Mouse (Mus musculus) megakaryocyte, embryonic 14.5 days (primary cell): Measurements from ENCODE around the gene Gramd1b. TPM values are rescaled to one million over a fixed set of nuclear protein-coding genes. Genes with fewer than 3 reads are reported as not detected.

Experiments
- H3K27me3 ChIP-seq: replicated peaks from 2 replicates; pipeline ENCODE3; 2012; ENCODE audit warnings: inconsistent platforms
- H3K36me3 ChIP-seq: replicated peaks from 2 replicates; pipeline ENCODE3; 2012; ENCODE audit warnings: low read length, inconsistent platforms, mixed read lengths
- H3K4me1 ChIP-seq: 2 replicates; pipeline ENCODE4 v1.6.1; 2012; ENCODE audit warnings: inconsistent platforms
- H3K4me3 ChIP-seq: replicated peaks from 2 replicates; pipeline ENCODE3; 2012; ENCODE audit warnings: moderate library complexity, mild to moderate bottlenecking, inconsistent platforms
- H3K9me3 ChIP-seq: 2 replicates; pipeline ENCODE4 v1.6.1; 2012; ENCODE audit warnings: inconsistent platforms
- FLI1 ChIP-seq: IDR thresholded peaks from 2 replicates; pipeline ENCODE4 v1.6.1; 2012; ENCODE audit warnings: low read length, inconsistent platforms, mixed read lengths
- GATA1 ChIP-seq: IDR thresholded peaks from 3 replicates; pipeline ENCODE4 v1.6.1; 2012; ENCODE audit warnings: mixed read lengths, low read length, inconsistent platforms, borderline replicate concordance
- polyA plus RNA-seq: library from polyadenylated mRNA; stranded (reverse); fragments of >175 nt; gene quantifications from 2 replicates; pipeline ENCODE4 v1.2.3, GENCODE M21; 2012; ENCODE audit warnings: low replicate concordance; ENCODE audit not compliant: insufficient read depth

Gene Gramd1b
- polyA plus RNA-seq, 1 experiment: 3.1 TPM

DNA sequence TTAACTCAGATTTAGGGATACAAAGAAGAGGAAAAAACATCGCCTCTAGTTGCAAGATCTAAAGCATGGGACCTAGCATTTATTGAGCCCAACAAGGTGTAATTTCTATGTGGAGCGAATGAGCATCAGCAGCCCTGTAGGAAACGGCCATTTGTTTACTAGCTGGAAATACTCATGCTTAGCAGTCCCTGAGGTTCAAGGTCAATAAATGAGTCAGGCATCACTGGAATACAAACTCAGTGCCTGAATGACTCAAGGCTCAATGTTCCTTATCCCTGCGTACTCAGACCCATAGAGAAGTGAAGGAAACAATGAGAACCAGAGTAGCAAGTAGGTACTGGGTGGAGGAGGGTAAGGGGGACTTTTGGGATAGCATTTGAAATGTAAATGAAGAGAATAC, 25.2 kb upstream of the Gramd1b start:
- Histone ChIP-seq H3K36me3 (no peaks in the 10 kb centered on the region), H3K4me3 (no peak overlapping the region), H3K4me1 (no peaks in the 10 kb centered on the region), H3K9me3 (no peaks in the 10 kb centered on the region), H3K27me3 (peaks cover 2% of the 10 kb centered on the region)
- TF ChIP-seq FLI1 (no peak), GATA1 (no peak)

DNA sequence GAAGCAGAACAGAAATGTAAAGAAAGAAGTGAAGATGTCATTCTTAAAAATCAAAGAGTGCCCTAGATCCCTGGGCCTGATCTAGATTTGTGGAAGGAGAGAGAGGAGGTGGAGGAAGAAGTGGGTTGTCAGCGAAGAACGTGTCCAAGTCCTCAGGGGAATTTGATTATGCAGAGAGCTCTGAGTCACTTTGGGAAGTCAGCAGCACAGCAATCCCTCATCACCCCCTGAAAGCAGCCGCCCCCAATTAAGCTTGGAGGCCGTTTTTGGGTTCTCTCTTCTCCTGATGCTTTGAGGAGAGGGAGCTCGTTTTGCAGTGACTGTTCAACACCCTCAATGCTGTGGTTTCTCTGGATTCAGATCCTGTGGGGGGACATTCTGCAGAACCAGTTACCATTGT, 24.1 kb upstream of the Gramd1b start:
- Histone ChIP-seq H3K4me3 (no peak overlapping the region), H3K36me3 (no peaks in the 10 kb centered on the region), H3K27me3 (peaks cover 2% of the 10 kb centered on the region), H3K4me1 (no peaks in the 10 kb centered on the region), H3K9me3 (no peaks in the 10 kb centered on the region)
- TF ChIP-seq FLI1 (no peak), GATA1 (no peak)

DNA sequence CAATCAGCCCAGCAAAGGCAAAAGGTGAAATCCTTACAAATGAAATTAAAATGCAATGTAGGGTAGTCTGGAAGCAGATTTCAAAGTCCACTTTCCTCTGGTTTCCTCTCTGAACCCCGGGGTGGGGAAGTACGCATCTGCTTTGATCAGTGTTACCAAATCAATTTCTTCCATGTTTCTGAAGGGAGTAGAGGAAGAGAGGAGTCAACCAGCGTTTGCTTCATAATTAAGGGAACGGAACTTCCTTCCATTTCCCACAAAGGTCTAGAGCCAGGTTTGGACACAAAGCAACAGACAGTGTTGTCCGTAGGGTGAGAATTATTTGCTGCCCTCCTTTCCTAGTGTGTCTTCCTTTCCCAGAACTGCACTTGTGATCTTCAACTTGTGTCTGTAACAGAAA, 16.7 kb upstream of the Gramd1b start:
- H3K4me3 ChIP-seq: no peak overlapping the region
- TF ChIP-seq GATA1 (no peak), FLI1 (no peak)
- H3K9me3 ChIP-seq: no peaks in the 10 kb centered on the region
- peaks cover 3% of the 10 kb centered on the region for H3K27me3 ChIP-seq
- no peaks in the 10 kb centered on the region for H3K4me1 ChIP-seq
- no peaks in the 10 kb centered on the region for H3K36me3 ChIP-seq

DNA sequence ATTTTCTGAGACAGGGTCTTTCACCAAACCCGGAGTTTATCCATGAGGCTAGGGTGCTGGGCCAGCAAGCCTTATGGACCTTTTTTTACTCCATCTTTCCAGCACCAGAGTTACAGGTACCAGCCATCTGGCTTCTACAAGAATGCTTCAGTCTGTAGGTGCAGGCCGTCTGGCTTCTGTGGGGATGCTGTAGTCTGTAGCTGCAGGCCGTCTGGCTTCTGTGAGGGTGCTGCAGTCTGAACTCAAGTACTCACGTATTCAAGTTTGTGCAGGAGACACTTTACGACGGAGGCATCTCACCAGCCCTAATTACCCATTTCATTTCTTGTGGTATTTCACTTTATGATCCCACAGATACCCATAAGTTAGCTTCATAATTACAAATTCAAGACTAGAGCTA, 14.0 kb upstream of the Gramd1b start:
- Histone ChIP-seq H3K9me3 (no peaks in the 10 kb centered on the region), H3K36me3 (no peaks in the 10 kb centered on the region), H3K27me3 (peaks cover 9% of the 10 kb centered on the region), H3K4me3 (no peak overlapping the region), H3K4me1 (no peaks in the 10 kb centered on the region)
- TF ChIP-seq FLI1 (no peak), GATA1 (no peak)

DNA sequence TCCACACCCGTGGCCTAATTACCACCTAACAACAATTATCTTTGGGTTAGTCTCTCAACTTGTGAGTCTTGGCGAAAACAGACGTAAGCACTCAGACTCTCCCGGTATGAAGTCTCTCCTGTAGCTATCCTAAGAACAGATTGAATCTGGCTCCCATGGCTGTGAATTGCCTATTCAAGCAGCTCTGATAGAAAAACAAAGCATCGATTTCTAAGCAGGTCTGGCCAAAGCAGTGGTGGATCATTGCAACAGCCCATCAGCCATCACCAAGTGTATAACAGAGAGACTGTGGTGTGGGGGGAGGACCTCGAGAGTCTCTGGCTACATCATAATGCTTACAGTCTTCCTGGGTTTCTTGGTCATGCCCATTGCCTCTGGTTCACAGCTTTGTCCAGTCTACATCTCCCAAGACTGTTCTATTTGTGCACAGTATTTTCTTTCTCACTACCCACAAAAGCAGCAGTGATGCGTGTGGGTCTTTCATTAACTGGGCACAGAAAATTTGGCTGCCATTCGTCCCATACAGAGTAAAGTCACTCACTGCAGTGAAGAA, 8.5 kb upstream of the Gramd1b start:
- Histone ChIP-seq H3K4me3 (no peak overlapping the region), H3K27me3 (peaks cover 15% of the 10 kb centered on the region), H3K9me3 (no peaks in the 10 kb centered on the region), H3K4me1 (peaks cover 4% of the 10 kb centered on the region; the same call in 1 of the 2 replicates), H3K36me3 (no peaks in the 10 kb centered on the region)
- no peak for TF ChIP-seq GATA1
- no peak for TF ChIP-seq FLI1

DNA sequence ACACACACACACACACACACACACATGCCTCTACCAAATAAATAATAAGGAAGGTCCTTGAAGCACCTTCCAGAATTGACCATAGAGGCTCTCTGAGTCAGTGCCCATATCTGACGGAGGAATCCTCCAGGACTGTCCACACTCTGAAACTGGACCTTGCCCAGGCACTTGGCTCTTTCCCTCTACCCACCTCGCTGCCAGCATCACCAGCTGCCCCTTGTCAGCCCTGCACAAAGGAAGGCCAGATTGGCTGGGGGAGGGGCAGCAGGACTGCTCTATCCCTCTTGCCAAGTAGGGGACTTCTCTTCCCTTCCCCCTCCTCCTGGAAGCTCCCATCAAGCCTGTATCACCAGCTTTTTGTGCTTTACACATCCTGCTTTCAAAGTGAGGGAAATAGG, 6.5 kb upstream of the Gramd1b start:
- Histone ChIP-seq H3K4me3 (no peak overlapping the region), H3K27me3 (peaks cover 15% of the 10 kb centered on the region), H3K4me1 (peaks cover 4% of the 10 kb centered on the region; the same call in 1 of the 2 replicates), H3K36me3 (no peaks in the 10 kb centered on the region), H3K9me3 (no peaks in the 10 kb centered on the region)
- TF ChIP-seq GATA1 (no peak), FLI1 (no peak)

DNA sequence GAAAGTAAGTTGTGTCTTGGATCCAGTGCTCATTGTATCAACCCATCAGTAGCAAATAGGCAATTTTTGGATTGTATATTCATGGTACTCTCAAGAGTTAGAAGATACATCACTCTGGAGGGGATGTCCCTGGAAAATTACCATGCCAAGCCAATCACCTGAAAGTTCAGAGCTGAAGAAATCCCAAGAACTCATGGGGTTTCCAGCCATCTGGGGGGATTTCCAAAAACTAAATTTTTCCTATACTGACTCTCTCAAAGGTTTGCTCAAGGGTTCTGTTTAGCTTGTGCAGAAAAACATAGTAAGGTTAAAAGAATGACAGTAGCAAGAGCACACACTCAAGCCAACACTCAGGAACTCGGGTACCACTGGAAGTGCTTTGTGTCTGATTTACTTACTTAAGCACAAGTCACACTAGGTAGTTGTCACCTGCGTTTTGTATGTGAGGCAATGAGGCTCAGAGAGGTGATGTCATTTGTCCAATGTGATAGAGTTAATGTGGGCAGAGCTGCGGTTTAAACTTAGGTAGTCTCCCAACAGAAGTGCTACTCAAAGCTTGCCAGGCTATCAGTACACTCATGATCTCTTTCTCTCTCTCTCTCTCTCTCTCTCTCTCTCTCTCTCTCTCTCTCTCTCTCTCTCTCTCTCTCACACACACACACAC, 6.0 kb upstream of the Gramd1b start:
- H3K4me1 ChIP-seq: peaks cover 4% of the 10 kb centered on the region; the same call in 1 of the 2 replicates
- H3K36me3 ChIP-seq: no peaks in the 10 kb centered on the region
- H3K4me3 ChIP-seq: no peak overlapping the region
- no peak for TF ChIP-seq GATA1
- TF ChIP-seq FLI1: no peak
- peaks cover 18% of the 10 kb centered on the region for H3K27me3 ChIP-seq
- no peaks in the 10 kb centered on the region for H3K9me3 ChIP-seq

DNA sequence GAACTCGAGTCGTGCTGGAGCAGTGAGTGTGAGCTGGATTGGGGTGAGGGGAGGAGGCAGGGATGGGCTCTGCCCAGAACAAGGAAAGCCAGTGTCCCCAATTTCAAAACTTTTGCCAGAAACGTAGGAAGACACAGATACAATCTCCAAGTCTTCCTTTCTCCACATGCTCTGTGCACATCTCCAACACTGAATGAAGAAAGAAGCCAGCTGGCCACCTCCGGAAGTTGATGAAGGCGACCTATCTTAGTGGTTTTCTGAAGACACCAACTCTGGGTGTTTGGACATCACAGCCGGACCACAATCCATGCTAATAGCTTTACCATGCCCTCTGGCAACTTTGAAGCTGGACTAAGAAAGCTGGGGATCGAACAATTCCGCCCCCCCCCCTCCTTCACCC, 647 bp downstream of the Gramd1b start:
- TF ChIP-seq GATA1 (no peak), FLI1 (no peak)
- Histone ChIP-seq H3K27me3 (peaks cover 40% of the 10 kb centered on the region), H3K36me3 (no peaks in the 10 kb centered on the region), H3K4me3 (no peak overlapping the region), H3K4me1 (peaks cover 5% of the 10 kb centered on the region; the same call in 1 of the 2 replicates), H3K9me3 (no peaks in the 10 kb centered on the region)

DNA sequence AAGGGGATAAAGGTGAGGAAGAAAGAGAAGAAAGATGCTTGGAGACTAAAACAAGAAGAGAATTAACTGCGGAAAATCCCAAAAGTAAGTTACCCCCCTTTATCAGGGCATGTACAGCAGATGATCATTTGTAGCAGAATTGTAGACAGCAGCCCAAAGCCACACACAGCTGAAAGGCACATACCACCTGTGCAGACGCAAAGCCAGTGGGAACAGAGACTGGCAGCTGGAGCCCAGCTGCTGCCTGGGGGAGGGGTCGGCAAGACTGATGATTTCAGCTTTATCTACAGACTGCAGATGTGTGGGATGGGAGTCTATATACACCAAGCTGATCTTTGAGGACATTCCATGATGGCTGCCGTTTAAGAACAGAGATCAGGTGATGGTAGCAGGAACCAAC, 2.5 kb downstream of the Gramd1b start:
- no peak for TF ChIP-seq GATA1
- TF ChIP-seq FLI1: no peak
- Histone ChIP-seq H3K9me3 (no peaks in the 10 kb centered on the region), H3K27me3 (peaks cover 40% of the 10 kb centered on the region), H3K36me3 (no peaks in the 10 kb centered on the region), H3K4me3 (no peak overlapping the region), H3K4me1 (peaks cover 5% of the 10 kb centered on the region; the same call in 1 of the 2 replicates)

DNA sequence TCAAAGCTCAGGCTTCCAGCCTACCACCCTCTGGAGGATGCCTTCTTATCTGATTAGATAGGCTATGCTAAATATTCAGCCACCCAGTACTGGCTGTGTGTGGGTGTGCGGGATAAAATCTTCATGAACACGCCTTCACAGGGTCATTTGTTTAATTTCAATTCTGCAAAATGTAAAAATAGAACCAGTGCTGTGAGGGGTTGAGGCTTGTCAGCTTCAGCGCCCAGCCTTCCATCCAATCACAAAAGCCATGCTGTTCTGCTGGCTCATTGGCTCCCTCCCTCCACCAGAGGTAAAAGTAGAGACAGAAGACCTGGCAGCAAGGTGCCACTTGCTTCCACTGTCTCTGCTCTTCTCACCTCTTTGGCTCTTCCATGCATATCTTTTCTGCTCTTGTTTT, 4.3 kb downstream of the Gramd1b start:
- Histone ChIP-seq H3K4me1 (peaks cover 5% of the 10 kb centered on the region; the same call in 1 of the 2 replicates), H3K36me3 (no peaks in the 10 kb centered on the region), H3K27me3 (peaks cover 33% of the 10 kb centered on the region), H3K4me3 (no peak overlapping the region), H3K9me3 (no peaks in the 10 kb centered on the region)
- TF ChIP-seq GATA1: no peak
